Mouse (Mus musculus) lung, postnatal 36 days (tissue): ENCODE data around the gene Clcn1.
A peak's percentile ranks its signal among the peaks of the same experiment; 100 is the strongest.

ENCODE experiments used
- DNase-seq: peaks from one replicate; pipeline ENCODE4 v3.0.0; 2022; ENCODE audit warnings: mixed read lengths

Gene Clcn1

GRCm38 (mm10) chr6:42350968-42351775, 64.7 kb downstream of the Clcn1 start:
- no peak for DNase-seq

- peak; percentile 63 for DNase-seq
Measured at GRCm38 (mm10) chr6:42351776-42352485, 65.4 kb downstream of the Clcn1 start.

- DNase-seq: no peak
Measured at GRCm38 (mm10) chr6:42352486-42352846, 66.0 kb downstream of the Clcn1 start.

GRCm38 (mm10) chr6:42353180-42353579, 66.7 kb downstream of the Clcn1 start:
- DNase-seq: peak; percentile 75

- peak; percentile 61 for DNase-seq
Measured at GRCm38 (mm10) chr6:42354076-42355019, 67.9 kb downstream of the Clcn1 start.

GRCm38 (mm10) chr6:42355366-42355765, 68.9 kb downstream of the Clcn1 start:
- no peak for DNase-seq

- no peak for DNase-seq
Measured at GRCm38 (mm10) chr6:42355794-42356600, 69.5 kb downstream of the Clcn1 start.

- no peak for DNase-seq
Measured at GRCm38 (mm10) chr6:42356913-42357312, 70.4 kb downstream of the Clcn1 start.

- DNase-seq: no peak
Measured at GRCm38 (mm10) chr6:42357901-42358300, 71.4 kb downstream of the Clcn1 start.

GRCm38 (mm10) chr6:42358901-42359300, 72.4 kb downstream of the Clcn1 start:
- DNase-seq: no peak

GRCm38 (mm10) chr6:42359364-42360147, 73.1 kb downstream of the Clcn1 start:
- no peak for DNase-seq

- no peak for DNase-seq
Measured at GRCm38 (mm10) chr6:42360231-42360840, 73.9 kb downstream of the Clcn1 start.

- DNase-seq: no peak
Measured at GRCm38 (mm10) chr6:42361041-42361895, 74.8 kb downstream of the Clcn1 start.

GRCm38 (mm10) chr6:42362074-42362473, 75.6 kb downstream of the Clcn1 start:
- no peak for DNase-seq

- DNase-seq: no peak
Measured at GRCm38 (mm10) chr6:42362497-42362896, 76.0 kb downstream of the Clcn1 start.

- peak; percentile 66 for DNase-seq
Measured at GRCm38 (mm10) chr6:42362974-42363373, 76.5 kb downstream of the Clcn1 start.

GRCm38 (mm10) chr6:42364066-42364465, 77.6 kb downstream of the Clcn1 start:
- no peak for DNase-seq

GRCm38 (mm10) chr6:42364607-42365006, 78.1 kb downstream of the Clcn1 start:
- no peak for DNase-seq

GRCm38 (mm10) chr6:42365215-42365614, 78.7 kb downstream of the Clcn1 start:
- DNase-seq: no peak
